Mouse (Mus musculus) kidney, embryonic 16.5 days (tissue): Measurements from ENCODE around the gene Ugt2a2. TPM values are rescaled to one million over a fixed set of nuclear protein-coding genes. Genes with fewer than 3 reads are reported as not detected.
"Not testable (repeated sequence)": the region's sequence is repeated elsewhere in the genome, so short reads cannot be mapped to it uniquely, and the experiment has no call there.

Experiments
- ATAC-seq: fragments of 200-750 bp; cut with Nextera tagmentation; 2 replicates; pipeline ENCODE4 v1.8.0; 2017; ENCODE audit warnings: moderate TSS enrichment; ENCODE audit not compliant: low FRiP score, low TSS enrichment
- H3K27ac ChIP-seq: fragments of 300-500 bp; sonication (generic); 2 replicates; pipeline ENCODE4 v1.5.1; 2014; ENCODE audit warnings: low read length
- H3K27me3 ChIP-seq: fragments of 300-500 bp; sonication (generic); 2 replicates; pipeline ENCODE4 v1.6.1; 2014; ENCODE audit warnings: low read length, control low read depth, mixed read lengths; ENCODE audit not compliant: insufficient read depth
- H3K36me3 ChIP-seq: fragments of 300-500 bp; sonication (generic); 2 replicates; pipeline ENCODE4 v1.6.1; 2014; ENCODE audit warnings: low read length, control low read depth, mixed read lengths; ENCODE audit not compliant: insufficient read depth
- H3K4me1 ChIP-seq: fragments of 300-500 bp; sonication (generic); 2 replicates; pipeline ENCODE4 v1.6.1; 2014; ENCODE audit warnings: low read length, control low read depth, mixed read lengths; ENCODE audit not compliant: insufficient read depth
- H3K4me2 ChIP-seq: fragments of 300-500 bp; sonication (generic); replicated peaks from 2 replicates; pipeline ENCODE4 v1.6.1; 2014; ENCODE audit warnings: low read depth, low read length
- H3K4me3 ChIP-seq: fragments of 300-500 bp; sonication (generic); 2 replicates; pipeline ENCODE4 v1.5.1; 2014; ENCODE audit warnings: mild to moderate bottlenecking, low read length
- H3K9ac ChIP-seq: fragments of 300-500 bp; sonication (generic); replicated peaks from 2 replicates; pipeline ENCODE4 v1.6.1; 2014; ENCODE audit warnings: low read length
- H3K9me3 ChIP-seq: fragments of 300-500 bp; sonication (generic); 2 replicates; pipeline ENCODE4 v1.6.1; 2016; ENCODE audit warnings: low read length, control low read depth
- WGBS: fragments of 180-500 bp; shearing (Covaris S2); extraction: QIAGEN DNeasy Blood & Tissue Kit; methylation state at CpG from one replicate; pipeline ENCODE4 v1.1.7; 2014; 5-methylcytosine and 5-hydroxymethylcytosine counted together
- polyA plus RNA-seq: library from polyadenylated mRNA; unstranded; fragments of >200 nt; fragmentation: Nextera tagmentation; extraction: Ambion mirVana; gene quantifications from 2 replicates; pipeline ENCODE4 v1.2.1, GENCODE M21; 2015

Gene Ugt2a2
- polyA plus RNA-seq, 1 experiment from 2014 or later: not detected

DNA sequence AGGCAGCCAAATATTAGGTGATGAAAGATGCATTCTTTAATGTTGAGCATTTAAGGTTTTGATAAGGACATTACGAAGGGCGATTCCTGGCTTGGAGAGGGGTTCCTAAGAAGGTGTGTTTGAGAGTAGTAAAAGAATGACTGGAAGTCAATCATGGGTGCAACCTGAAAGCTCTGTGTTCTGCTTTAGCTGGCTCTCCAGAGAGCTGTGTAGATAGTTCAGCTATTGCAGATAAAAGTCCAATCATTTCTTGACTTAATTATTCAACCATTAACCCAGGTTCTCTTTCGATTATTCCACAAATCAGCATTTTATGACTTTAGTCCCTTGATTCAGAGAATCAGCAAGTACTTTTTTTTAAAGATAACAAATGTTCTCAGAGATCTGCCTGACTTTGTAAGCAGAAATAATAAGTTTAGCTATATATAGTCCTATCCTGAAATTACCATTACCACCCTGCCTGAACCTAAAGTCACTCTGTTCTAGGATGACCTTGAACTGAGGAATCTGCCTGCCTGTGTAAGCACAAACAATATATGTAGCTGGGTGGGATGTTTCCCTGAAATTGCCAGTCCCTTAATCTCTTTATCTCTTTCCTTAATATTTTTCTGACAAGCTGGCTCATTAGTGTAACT, 25.7 kb downstream of the Ugt2a2 start:
- H3K9me3 ChIP-seq: no peaks in the 10 kb centered on the region
- no peaks in the 10 kb centered on the region for H3K27me3 ChIP-seq
- no peak overlapping the region for H3K4me3 ChIP-seq
- WGBS: 61% methylated on average over 3 of the region's 3 CpGs
- no peak overlapping the region for H3K9ac ChIP-seq
- no peak for ATAC-seq
- H3K4me2 ChIP-seq: no peak overlapping the region
- H3K4me1 ChIP-seq: no peaks in the 10 kb centered on the region
- H3K36me3 ChIP-seq: no peaks in the 10 kb centered on the region
- no peak overlapping the region for H3K27ac ChIP-seq

DNA sequence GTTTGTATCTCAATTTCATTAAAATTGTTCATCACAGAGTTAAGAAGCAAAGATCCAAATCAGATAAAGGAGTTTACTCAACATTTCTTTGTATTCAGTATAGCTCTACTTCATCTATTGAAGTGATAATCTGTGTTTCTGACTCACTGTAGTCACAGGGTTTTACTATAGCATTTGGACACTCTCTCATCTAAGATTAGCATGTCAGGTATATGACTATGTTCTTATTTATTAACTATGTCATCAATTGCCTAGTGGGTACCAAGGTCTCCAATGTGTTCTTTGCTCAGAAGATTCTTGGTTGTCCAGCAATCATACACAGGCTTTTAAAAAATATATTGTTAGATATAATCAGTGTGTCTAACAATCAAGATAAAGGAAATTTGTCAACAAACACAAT, 26.5 kb downstream of the Ugt2a2 start:
- ATAC-seq: no peak

DNA sequence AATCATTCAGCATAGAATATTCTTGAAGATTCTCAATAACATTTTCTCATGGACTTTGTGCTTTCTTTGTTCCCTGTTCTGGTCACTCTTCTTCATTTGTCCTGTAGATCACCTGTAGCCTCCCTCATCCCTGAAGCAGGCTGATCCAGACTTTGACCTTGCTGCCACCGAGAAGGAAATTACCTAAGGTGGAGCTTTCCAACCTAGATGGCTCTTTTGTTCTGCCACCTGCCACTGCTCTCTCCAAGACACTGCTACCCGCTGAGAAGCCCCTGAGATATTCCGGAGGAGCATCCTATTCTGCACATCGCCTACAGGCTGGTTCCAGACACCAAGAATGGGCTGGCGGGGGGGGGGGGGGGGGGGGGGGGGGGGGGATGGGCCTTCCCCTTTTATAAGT, 29.5 kb downstream of the Ugt2a2 start:
- WGBS: 75% methylated on average over 2 of the region's 5 CpGs
- H3K36me3 ChIP-seq, ATAC-seq, H3K27ac ChIP-seq, H3K4me3 ChIP-seq, H3K4me2 ChIP-seq, H3K9me3 ChIP-seq, H3K9ac ChIP-seq, H3K27me3 ChIP-seq, H3K4me1 ChIP-seq: not testable (repeated sequence)

More for the DNA sequence above, 26.5 kb downstream of the Ugt2a2 start:
- Histone ChIP-seq H3K9me3 (no peaks in the 10 kb centered on the region), H3K4me3 (no peak overlapping the region), H3K4me2 (no peak overlapping the region), H3K4me1 (no peaks in the 10 kb centered on the region), H3K9ac (no peak overlapping the region), H3K27me3 (no peaks in the 10 kb centered on the region), H3K36me3 (no peaks in the 10 kb centered on the region), H3K27ac (no peak overlapping the region)

DNA sequence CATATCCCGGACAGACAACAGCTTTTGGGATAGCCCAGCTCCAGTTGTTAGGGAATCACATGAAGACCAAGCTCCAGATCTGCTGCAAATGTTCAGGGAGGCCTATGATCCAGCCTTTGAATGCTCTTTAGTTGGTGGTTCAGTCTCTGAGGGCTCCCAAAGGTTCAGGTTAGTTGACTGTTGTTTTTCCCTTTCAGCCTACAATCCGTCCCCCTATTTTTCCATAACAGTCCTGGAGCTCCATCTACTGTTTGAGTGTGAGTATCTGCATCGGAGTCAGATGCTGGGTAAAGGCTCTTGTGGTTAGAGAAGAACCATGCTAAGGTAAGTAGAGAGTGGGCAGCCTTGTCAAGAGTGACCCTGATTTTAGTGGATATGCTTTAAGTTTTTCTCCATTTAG, 45.8 kb downstream of the Ugt2a2 start:
- no peak overlapping the region for H3K27ac ChIP-seq
- WGBS: 48% methylated on average over 3 of the region's 3 CpGs
- no peak overlapping the region for H3K4me3 ChIP-seq
- H3K9ac ChIP-seq: no peak overlapping the region
- H3K36me3 ChIP-seq: no peaks in the 10 kb centered on the region
- no peaks in the 10 kb centered on the region for H3K27me3 ChIP-seq
- no peak overlapping the region for H3K4me2 ChIP-seq
- peak; percentile 54; the same call in 1 of the 2 replicates for ATAC-seq
- no peaks in the 10 kb centered on the region for H3K9me3 ChIP-seq
- no peaks in the 10 kb centered on the region for H3K4me1 ChIP-seq

GRCm38 (mm10) chr5:87425676-87426075, 56.4 kb downstream of the Ugt2a2 start:
- no peak for ATAC-seq
- Histone ChIP-seq H3K36me3 (no peaks in the 10 kb centered on the region), H3K27ac (no peak overlapping the region), H3K4me3 (no peak overlapping the region), H3K9me3 (no peaks in the 10 kb centered on the region), H3K4me2 (no peak overlapping the region), H3K9ac (no peak overlapping the region), H3K4me1 (no peaks in the 10 kb centered on the region), H3K27me3 (no peaks in the 10 kb centered on the region)
- WGBS: 83% methylated on average over 3 of the region's 3 CpGs

DNA sequence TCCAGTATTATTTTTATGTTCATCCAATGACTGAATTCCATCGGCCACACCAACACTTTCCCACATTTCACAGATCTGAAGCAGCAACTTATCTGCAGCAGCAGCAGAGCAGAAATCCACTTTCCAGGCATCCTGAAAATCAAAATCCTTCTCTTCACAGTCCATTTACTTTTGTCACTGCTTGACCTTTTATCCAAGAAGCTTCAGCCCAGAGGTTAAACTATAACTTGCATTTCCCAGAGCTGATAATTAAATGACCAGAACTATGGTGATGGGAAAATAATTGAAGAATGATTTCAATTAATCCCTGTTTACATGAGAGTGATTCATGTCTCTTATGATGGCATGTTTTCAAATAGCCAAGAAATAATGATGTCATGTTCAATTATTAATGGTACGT, 58.0 kb downstream of the Ugt2a2 start, which contains the start of gene Ugt2b38:
Gene Ugt2b38, minus strand, starts transcription at position 163 of the 400 bp plus-strand sequence.
- H3K4me2 ChIP-seq, H3K9ac ChIP-seq, H3K4me1 ChIP-seq, H3K9me3 ChIP-seq, H3K27me3 ChIP-seq, H3K27ac ChIP-seq, H3K4me3 ChIP-seq, H3K36me3 ChIP-seq: not testable (repeated sequence)
- WGBS: 84% methylated on average over 1 of the region's 2 CpGs
- ATAC-seq: 0 out of 2 replicates have a peak, but pooled peaks have one; percentile 27

Other genes starting within 250 kb of the Ugt2a2 start
- 41.5 and 44.2 TPM in 2 replicates for gene Ugt2b37, start 227.5 kb downstream of the Ugt2a2 start, polyA plus RNA-seq
- 0.12 and 0.15 TPM in 2 replicates for gene Ugt2a3, start 145.1 kb downstream of the Ugt2a2 start, polyA plus RNA-seq
- gene Ugt2b38, start 58.1 kb downstream of the Ugt2a2 start, polyA plus RNA-seq: 3.3 and 3.5 TPM in 2 replicates
- not detected in 2 replicates for gene Gm43638, start 4.5 kb upstream of the Ugt2a2 start, polyA plus RNA-seq
- not detected in 2 replicates for gene Ugt2a1, start 8.6 kb upstream of the Ugt2a2 start, polyA plus RNA-seq
- 2.1 and 2.3 TPM in 2 replicates for gene Sult1b1, start 55.9 kb upstream of the Ugt2a2 start, polyA plus RNA-seq
- 66.8 and 72.1 TPM in 2 replicates for gene Sult1d1, start 86.8 kb upstream of the Ugt2a2 start, polyA plus RNA-seq
- gene Sult1e1, start 109.3 kb upstream of the Ugt2a2 start, polyA plus RNA-seq: 0.42 and 0.46 TPM in 2 replicates
- gene Csn1s1, start 183.9 kb upstream of the Ugt2a2 start, polyA plus RNA-seq: not detected in 2 replicates
- gene Csn2, start 217.4 kb upstream of the Ugt2a2 start, polyA plus RNA-seq: not detected in 2 replicates